Mouse (Mus musculus): Measurements from ENCODE around the gene Siah1a. TPM values are rescaled to one million over a fixed set of nuclear protein-coding genes. Genes with fewer than 3 reads are reported as not detected.

The Siah1a gene
- total RNA-seq, 2 experiments from 2014 or later, result 9.6 to 10.8 TPM

DNA sequence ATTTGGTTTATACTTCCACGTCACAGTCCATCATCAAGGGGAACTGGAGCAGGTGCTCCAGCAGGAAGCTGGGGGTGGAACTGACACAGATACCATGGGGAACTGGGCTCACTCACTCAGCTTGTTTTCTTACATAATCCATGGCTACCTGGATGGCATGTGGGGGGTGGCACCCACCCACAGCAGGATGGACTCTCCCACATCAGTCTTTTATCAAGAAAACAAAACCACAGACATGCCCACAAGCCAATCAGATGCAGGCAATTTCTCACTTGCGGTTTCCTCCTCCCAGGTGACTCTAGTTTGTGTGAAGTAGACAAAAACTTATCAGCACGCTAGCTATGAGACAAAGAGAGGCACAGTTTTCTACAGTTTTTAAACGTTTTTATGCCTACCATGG, 37.9 kb downstream of the Siah1a start:
- intact Hi-C loops (cut with DNase I), result no loop called here
- no peak for DNase-seq

GRCm38 (mm10) chr8:86706756-86707155, 39.0 kb downstream of the Siah1a start:
- no peak for DNase-seq
- intact Hi-C loops (cut with DNase I), result no loop called here

- DNase-seq, result no peak
- intact Hi-C loops (cut with DNase I), result no loop called here
Observed at GRCm38 (mm10) chr8:86705317-86705716, 40.4 kb downstream of the Siah1a start.

DNA sequence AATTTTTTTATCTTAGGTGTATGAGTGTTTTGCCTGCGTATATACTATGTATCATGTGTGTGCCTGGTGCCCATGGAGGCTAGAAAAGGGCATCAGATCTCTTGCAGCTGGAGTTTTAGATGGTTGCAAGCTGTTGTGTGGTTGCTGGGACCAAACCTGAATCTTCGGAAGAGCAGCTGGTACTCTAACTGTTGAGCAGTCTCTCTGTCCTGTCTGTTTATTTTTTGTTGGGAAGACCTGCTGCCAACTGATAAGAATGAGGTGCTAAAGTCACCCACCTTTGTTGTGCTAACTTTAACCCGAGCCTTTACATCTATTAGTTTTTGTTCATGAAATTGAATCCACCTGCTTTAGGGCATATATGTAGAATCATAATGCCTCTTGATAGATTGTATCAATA, 43.3 kb downstream of the Siah1a start:
- DNase-seq, result no peak
- intact Hi-C loops (cut with DNase I), result no loop called here

- intact Hi-C loops (cut with DNase I), result no loop called here
- no peak for DNase-seq
Observed at GRCm38 (mm10) chr8:86699471-86699870, 46.3 kb downstream of the Siah1a start.

GRCm38 (mm10) chr8:86698811-86699421, 46.8 kb downstream of the Siah1a start:
- intact Hi-C loops (cut with DNase I), result no loop called here
- DNase-seq, result no peak

DNA sequence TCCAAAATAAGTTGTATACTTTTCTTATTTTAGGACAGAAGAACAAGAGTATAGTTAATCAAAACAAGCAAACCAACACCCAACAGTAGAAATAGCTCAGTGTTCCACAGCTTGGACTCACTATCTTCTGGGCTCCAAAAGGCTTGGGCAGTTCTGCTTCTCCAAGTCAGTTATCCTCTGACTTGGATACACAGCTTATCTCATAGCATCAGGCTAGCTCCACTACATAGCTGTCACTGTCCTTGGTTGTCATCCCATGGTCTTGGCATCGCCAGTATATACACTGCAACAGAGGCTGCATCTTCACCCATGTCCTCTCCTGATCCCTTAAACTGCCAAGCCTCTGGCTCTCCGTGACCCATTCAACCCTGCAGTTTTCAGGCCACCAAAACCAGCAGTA, 50.0 kb downstream of the Siah1a start:
- DNase-seq, result no peak
- intact Hi-C loops (cut with DNase I), result no loop called here

- intact Hi-C loops (cut with DNase I), result no loop called here
- no peak for DNase-seq
Observed at GRCm38 (mm10) chr8:86694011-86694410, 51.7 kb downstream of the Siah1a start.

- DNase-seq, result no peak
- intact Hi-C loops (cut with DNase I), result no loop called here
Observed at GRCm38 (mm10) chr8:86692107-86692506, 53.6 kb downstream of the Siah1a start.

DNA sequence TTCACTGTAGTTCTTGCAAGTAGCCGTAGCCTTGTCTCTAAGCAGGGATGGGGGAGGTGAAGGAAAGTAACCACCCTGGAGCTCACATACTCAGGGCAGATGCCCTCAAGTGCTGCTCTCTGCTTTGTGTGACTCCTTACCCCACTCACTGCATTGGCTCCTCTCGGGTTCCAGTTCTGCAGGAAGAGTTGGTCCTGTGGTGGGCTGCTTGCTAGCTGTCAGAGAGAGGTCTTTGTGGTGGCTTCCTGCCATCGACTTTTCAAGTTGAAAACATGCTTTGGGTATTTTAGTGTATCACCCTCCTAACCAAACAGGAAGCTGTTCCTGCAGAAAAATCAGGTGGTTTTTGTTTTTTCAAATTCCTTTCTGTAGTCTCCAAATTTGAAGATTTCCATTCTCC, 59.1 kb downstream of the Siah1a start:
- intact Hi-C loops (cut with DNase I), result no loop called here
- no peak for DNase-seq

Other genes starting within 250 kb of the Siah1a start
- under 1 TPM in 1 of 2 experiments, not detected in 1; 0.05 TPM for gene Abcc12, start 165.2 kb downstream of the Siah1a start, total RNA-seq (2021)
- gene Lonp2, start 121.9 kb downstream of the Siah1a start, total RNA-seq (2021), result 10 to 100 TPM; 46.8 to 48.9 TPM
- 1 to 10 TPM; 3.9 to 7.0 TPM for gene Gm10638, start 235 bp downstream of the Siah1a start, total RNA-seq (2021)
- gene N4bp1, start 139.3 kb upstream of the Siah1a start, total RNA-seq (2021), result 10 to 100 TPM; 15.0 to 16.1 TPM